Mouse (Mus musculus) MEL-GATA-1-ER (cell line): Measurements from ENCODE around the gene Cc2d2b.

Source experiments
- DNase-seq: peaks from one replicate; pipeline ENCODE4 v3.0.0-alpha.2; 2012; ENCODE audit warnings: low read depth; ENCODE audit errors: extremely low read depth

The Cc2d2b gene

GRCm38 (mm10) chr19:40831416-40832201, 83.1 kb downstream of the Cc2d2b start:
- no peak for DNase-seq

- no peak for DNase-seq
Observed at GRCm38 (mm10) chr19:40832361-40832760, 83.8 kb downstream of the Cc2d2b start.

GRCm38 (mm10) chr19:40834436-40834835, 85.9 kb downstream of the Cc2d2b start:
- no peak for DNase-seq

GRCm38 (mm10) chr19:40838205-40838604, 89.7 kb downstream of the Cc2d2b start:
- no peak for DNase-seq

- no peak for DNase-seq
Observed at GRCm38 (mm10) chr19:40840303-40840702, 91.8 kb downstream of the Cc2d2b start.

- no peak for DNase-seq
Observed at GRCm38 (mm10) chr19:40841083-40841482, 92.5 kb downstream of the Cc2d2b start.

- DNase-seq = no peak
Observed at GRCm38 (mm10) chr19:40841593-40841992, 93.0 kb downstream of the Cc2d2b start.

GRCm38 (mm10) chr19:40844731-40845130, 96.2 kb downstream of the Cc2d2b start:
- no peak for DNase-seq

GRCm38 (mm10) chr19:40849391-40849790, 100.8 kb downstream of the Cc2d2b start:
- no peak for DNase-seq

GRCm38 (mm10) chr19:40859555-40859954, 111.0 kb downstream of the Cc2d2b start:
- no peak for DNase-seq

- DNase-seq = no peak
Observed at GRCm38 (mm10) chr19:40868284-40868683, 119.7 kb downstream of the Cc2d2b start.

- DNase-seq = no peak
Observed at GRCm38 (mm10) chr19:40869425-40870105, 121.0 kb downstream of the Cc2d2b start.

GRCm38 (mm10) chr19:40872955-40873665, 124.6 kb downstream of the Cc2d2b start:
- DNase-seq = no peak
